27 mouse cellular contexts compared by ENCODE assay signal in genomic region chr1:153709451-153709850, GRCm38 (mm10). TPM values are rescaled to one million over a fixed set of nuclear protein-coding genes. Genes with fewer than 3 reads are reported as not detected.
DNase-seq lines count a peak whose midpoint lies in the region; ATAC-seq and TF ChIP-seq lines count a peak whose summit lies in the region.
"Had no signal": no experiment of that assay in that cellular context is flagged by ENCODE, and none has a peak within 500 bp of the region (broad histone marks: within the 10 kb centered on the region; RNA-seq: fewer than 3 reads in every experiment).

No protein-coding gene starts in this region.

- peaks cover 14% of the 10 kb centered on the region for H3K4me1 ChIP-seq in kidney, embryonic 15.5 days
- no peaks in the 10 kb centered on the region for H3K4me1 ChIP-seq in kidney, adult 2 months (ENCODE audit: control insufficient read depth, insufficient read depth, low read length)
- peaks cover 6% of the 10 kb centered on the region for H3K4me1 ChIP-seq in midbrain, embryonic 11.5 days (ENCODE audit: control insufficient read depth, insufficient read depth, low read length)

- DNase-seq in kidney, adult 2 months, result no peak
- DNase-seq in B cell, adult 2 months, result peak; percentile 35 to 44
- DNase-seq in natural killer cell, adult 2 months (ENCODE audit: low spot score in 2 of 2), result peak; percentile 73 to 75
- DNase-seq in Muller cell, postnatal 12 days (ENCODE audit: inconsistent ontology term), result no peak
- DNase-seq in midbrain, embryonic 11.5 days (ENCODE audit: low spot score, missing footprints), result no peak
- DNase-seq: adrenal gland, adult 8-10 months; cerebellum, adult 2 months; cerebellum, postnatal 36 days; gastrocnemius, postnatal 25 days; kidney, postnatal 4 days; lung, adult 18-20 months; lung, postnatal 4 days; right cerebral cortex, postnatal 14 days; thymus, postnatal 14 days had no signal

- TF ChIP-seq CTCF in kidney, adult 2 months (conservative IDR thresholded peaks at IDR 0.05; ENCODE audit: insufficient read depth, insufficient read length, low read depth, low read length), result no peak

- no peak overlapping the region for H3K27ac ChIP-seq in kidney, embryonic 15.5 days
- no peak overlapping the region for H3K27ac ChIP-seq in kidney, adult 2 months (ENCODE audit: insufficient read depth, low read depth, low read length)
- H3K27ac ChIP-seq in midbrain, embryonic 11.5 days (ENCODE audit: low read depth, low read length), result no peak overlapping the region
- H3K27ac ChIP-seq: embryonic facial prominence, embryonic 10.5 days; forebrain, embryonic 15.5 days; heart, embryonic 10.5 days; limb, embryonic 12.5 days; midbrain, embryonic 12.5 days had no signal

- no peaks in the 10 kb centered on the region for H3K36me3 ChIP-seq in kidney, embryonic 15.5 days
- no peaks in the 10 kb centered on the region for H3K36me3 ChIP-seq in kidney, adult 2 months (ENCODE audit: control insufficient read depth, insufficient read depth, low read length)
- H3K36me3 ChIP-seq in midbrain, embryonic 11.5 days (ENCODE audit: control insufficient read depth, insufficient read depth, low read length), result no peaks in the 10 kb centered on the region
- H3K36me3 ChIP-seq: embryonic facial prominence, embryonic 10.5 days; forebrain, embryonic 15.5 days; heart, embryonic 10.5 days; limb, embryonic 12.5 days; midbrain, embryonic 12.5 days had no signal

- H3K4me2 ChIP-seq in kidney, embryonic 15.5 days, result no peak overlapping the region
- no peak overlapping the region for H3K4me2 ChIP-seq in midbrain, embryonic 11.5 days
- H3K4me2 ChIP-seq: forebrain, embryonic 15.5 days; limb, embryonic 12.5 days; liver, embryonic 11.5 days; midbrain, embryonic 12.5 days had no signal

- H3K27me3 ChIP-seq in kidney, embryonic 15.5 days, result no peaks in the 10 kb centered on the region
- H3K27me3 ChIP-seq in kidney, adult 2 months (replicated peaks; ENCODE audit: control insufficient read depth, insufficient read depth, low read length), result no peaks in the 10 kb centered on the region; the same call in 1 of the 2 replicates
- no peaks in the 10 kb centered on the region for H3K27me3 ChIP-seq in midbrain, embryonic 11.5 days (ENCODE audit: control insufficient read depth, insufficient read depth, low read length)
- H3K27me3 ChIP-seq: forebrain, embryonic 15.5 days; limb, embryonic 12.5 days; midbrain, embryonic 12.5 days; Patski had no signal

- 0 out of 2 replicates have a peak, but pooled peaks have one; percentile 18 for ATAC-seq in kidney, embryonic 15.5 days (replicated peaks; ENCODE audit: low FRiP score)
- ATAC-seq in common myeloid progenitor, adult 5-6 weeks (replicated peaks; ENCODE audit: low read depth, poor library complexity, severe bottlenecking), result peak; percentile 83
- no peak for ATAC-seq in midbrain, embryonic 11.5 days (ENCODE audit: low FRiP score)
- ATAC-seq: forebrain, embryonic 15.5 days; hindbrain, embryonic 16.5 days; intestine, embryonic 16.5 days; Patski had no signal

- no peak for TF ChIP-seq POLR2A in kidney, adult 2 months (IDR thresholded peaks at IDR 0.05; ENCODE audit: low read depth, low read length)

- no peak overlapping the region for H3K4me3 ChIP-seq in kidney, embryonic 15.5 days (replicated peaks)
- H3K4me3 ChIP-seq in kidney, adult 2 months (ENCODE audit: insufficient read depth, low read depth, low read length), result no peak overlapping the region
- no peak overlapping the region for H3K4me3 ChIP-seq in midbrain, embryonic 11.5 days (ENCODE audit: low read depth, low read length)
- H3K4me3 ChIP-seq: embryonic facial prominence, embryonic 10.5 days; forebrain, embryonic 15.5 days; heart, embryonic 10.5 days; limb, embryonic 12.5 days; midbrain, embryonic 12.5 days had no signal

- H3K9ac ChIP-seq in kidney, embryonic 15.5 days, result no peak overlapping the region
- H3K9ac ChIP-seq in midbrain, embryonic 11.5 days (ENCODE audit: low read length), result no peak overlapping the region
- H3K9ac ChIP-seq: forebrain, embryonic 15.5 days; limb, embryonic 12.5 days; midbrain, embryonic 12.5 days had no signal

- WGBS in kidney, embryonic 15.5 days, result 12% methylated on average over 5 of the region's 5 CpGs
- WGBS in kidney, adult 2 months, result 52% methylated on average over 5 of the region's 5 CpGs
- WGBS in midbrain, embryonic 11.5 days, result 69% methylated on average over 5 of the region's 5 CpGs

- H3K9me3 ChIP-seq in kidney, embryonic 15.5 days (replicated peaks), result no peaks in the 10 kb centered on the region
- no peaks in the 10 kb centered on the region for H3K9me3 ChIP-seq in midbrain, embryonic 11.5 days (ENCODE audit: control insufficient read depth, low read length)
- H3K9me3 ChIP-seq: embryonic facial prominence, embryonic 10.5 days; forebrain, embryonic 15.5 days; heart, embryonic 10.5 days; limb, embryonic 12.5 days; midbrain, embryonic 12.5 days had no signal

RNA-seq across cellular contexts. Expression of gene Rgs16, which starts 30.7 kb away (rescaled TPM):
- polyA plus RNA-seq in kidney, embryonic 15.5 days (2015; fragmentation: Nextera tagmentation; extraction: Ambion mirVana), result 4.7 and 4.9 TPM in 2 replicates
- 0.45 and 0.61 TPM in 2 replicates for polyA plus RNA-seq in kidney, adult 2 months (2012; rRNA removed)
- not detected in 2 replicates for total RNA-seq in common myeloid progenitor, adult 5-6 weeks (2017)
- 20.3 and 21.6 TPM in 2 replicates for polyA plus RNA-seq in midbrain, embryonic 11.5 days (2014; fragmentation: Nextera tagmentation; extraction: Ambion mirVana)

RNA-seq across cellular contexts. Expression of gene Rnasel, which starts 39.8 kb away (rescaled TPM):
- 10.4 and 11.6 TPM in 2 replicates for polyA plus RNA-seq in kidney, embryonic 15.5 days (2015; fragmentation: Nextera tagmentation; extraction: Ambion mirVana)
- 2.4 and 3.4 TPM in 2 replicates for polyA plus RNA-seq in kidney, adult 2 months (2012; rRNA removed)
- total RNA-seq in common myeloid progenitor, adult 5-6 weeks (2017), result 50.9 and 71.5 TPM in 2 replicates
- 27.5 and 28.3 TPM in 2 replicates for polyA plus RNA-seq in midbrain, embryonic 11.5 days (2014; fragmentation: Nextera tagmentation; extraction: Ambion mirVana)
- total RNA-seq: ES-E14 had no signal

RNA-seq across cellular contexts. Expression of gene Rgs8, which starts 56.6 kb away (rescaled TPM):
- 0.10 and 0.14 TPM in 2 replicates for polyA plus RNA-seq in kidney, embryonic 15.5 days (2015; fragmentation: Nextera tagmentation; extraction: Ambion mirVana)
- polyA plus RNA-seq in kidney, adult 2 months (2012; rRNA removed), result 0.02 and 0.03 TPM in 2 replicates
- total RNA-seq in common myeloid progenitor, adult 5-6 weeks (2017), result 0.05 and 0.34 TPM in 2 replicates
- 12.7 and 14.1 TPM in 2 replicates for polyA plus RNA-seq in midbrain, embryonic 11.5 days (2014; fragmentation: Nextera tagmentation; extraction: Ambion mirVana)
- total RNA-seq: monocyte, adult 5-6 weeks had no signal

Comparison
In these comparisons a context has a peak if more than half of its experiments do, and no peak if none do; other contexts are left out.
1. DNase-seq: peak in B cell, adult 2 months (2 of 2) and natural killer cell, adult 2 months (2 of 2); none in kidney, adult 2 months (single experiment), Muller cell, postnatal 12 days (single experiment) and midbrain, embryonic 11.5 days (single experiment).
2. RNA of gene Rgs8, which starts 56.6 kb away (polyA plus RNA-seq): 12.7 to 14.1 TPM in midbrain, embryonic 11.5 days; 0.10 to 0.14 TPM in kidney, embryonic 15.5 days and 0.02 to 0.03 TPM in kidney, adult 2 months; every median in the first group is over 10 times any median in the second.